Mouse (Mus musculus): Measurements from ENCODE around the gene Grb10. TPM values are rescaled to one million over a fixed set of nuclear protein-coding genes. Genes with fewer than 3 reads are reported as not detected.

Gene Grb10
- polyA plus RNA-seq, 1 experiment from 2014 or later, result 115 TPM

GRCm38 (mm10) chr11:12041379-12041778, 2.9 kb upstream of the Grb10 start:
- Histone ChIP-seq H3K4me1 (replicated peaks) (peaks cover 4% of the 10 kb centered on the region; the same call in 1 of the 2 replicates), H3K36me3 (no peaks in the 10 kb centered on the region), H3K27ac (no peak overlapping the region), H3K4me2 (no peak overlapping the region), H3K9ac (no peak overlapping the region), H3K4me3 (replicated peaks) (no peak overlapping the region), H3K9me3 (replicated peaks) (no peaks in the 10 kb centered on the region), H3K27me3 (peaks cover 87% of the 10 kb centered on the region)
- 57% methylated on average over 6 of the region's 6 CpGs for WGBS (ENCODE audit: insufficient replicate concordance)
- DNase-seq, result no peak
- no peak for ATAC-seq (ENCODE audit: low read depth)

- WGBS (ENCODE audit: insufficient replicate concordance), result 61% methylated on average over 4 of the region's 4 CpGs
- Histone ChIP-seq H3K27me3 (peaks cover 88% of the 10 kb centered on the region), H3K27ac (no peak overlapping the region)
These were observed 1.9 kb upstream of the Grb10 start for GRCm38 (mm10) chr11:12040391-12040790.

GRCm38 (mm10) chr11:12039748-12040147, 1.3 kb upstream of the Grb10 start:
- H3K27ac ChIP-seq, result no peak overlapping the region
- H3K36me3 ChIP-seq, result no peaks in the 10 kb centered on the region
- no peak for DNase-seq
- no peak overlapping the region for H3K4me3 ChIP-seq (replicated peaks)
- peaks cover 6% of the 10 kb centered on the region for H3K4me1 ChIP-seq (replicated peaks)
- no peak overlapping the region for H3K9ac ChIP-seq
- no peak overlapping the region for H3K4me2 ChIP-seq
- 45% methylated on average over 6 of the region's 6 CpGs for WGBS (ENCODE audit: insufficient replicate concordance)
- ATAC-seq (ENCODE audit: low read depth), result no peak
- H3K27me3 ChIP-seq, result peaks cover 91% of the 10 kb centered on the region
- no peaks in the 10 kb centered on the region for H3K9me3 ChIP-seq (replicated peaks)

More at GRCm38 (mm10) chr11:12040391-12040790, 1.9 kb upstream of the Grb10 start:
- Histone ChIP-seq H3K9ac (no peak overlapping the region), H3K36me3 (no peaks in the 10 kb centered on the region), H3K4me1 (replicated peaks) (peaks cover 4% of the 10 kb centered on the region; the same call in 1 of the 2 replicates), H3K9me3 (replicated peaks) (no peaks in the 10 kb centered on the region), H3K4me2 (no peak overlapping the region), H3K4me3 (replicated peaks) (no peak overlapping the region)
- ATAC-seq (ENCODE audit: low read depth) (no peak), DNase-seq (no peak)

GRCm38 (mm10) chr11:12039098-12039497, 615 bp upstream of the Grb10 start:
- no peak overlapping the region for H3K27ac ChIP-seq
- H3K36me3 ChIP-seq, result no peaks in the 10 kb centered on the region
- no peak overlapping the region for H3K9ac ChIP-seq
- H3K27me3 ChIP-seq, result peaks cover 92% of the 10 kb centered on the region
- H3K4me2 ChIP-seq, result no peak overlapping the region
- DNase-seq, result no peak
- H3K4me3 ChIP-seq (replicated peaks), result no peak overlapping the region
- WGBS (ENCODE audit: insufficient replicate concordance), result 26% methylated on average over 3 of the region's 3 CpGs
- no peak for ATAC-seq (ENCODE audit: low read depth)
- peaks cover 12% of the 10 kb centered on the region for H3K4me1 ChIP-seq (replicated peaks)
- H3K9me3 ChIP-seq (replicated peaks), result no peaks in the 10 kb centered on the region

- no peaks in the 10 kb centered on the region for H3K36me3 ChIP-seq
- H3K4me2 ChIP-seq, result peak overlapping the region; percentile 81
- DNase-seq, result no peak
- 9% methylated on average over 48 of the region's 48 CpGs for WGBS (ENCODE audit: insufficient replicate concordance)
- ATAC-seq (ENCODE audit: low read depth), result no peak
- H3K9ac ChIP-seq, result peak overlapping the region; percentile 65
- no peaks in the 10 kb centered on the region for H3K9me3 ChIP-seq (replicated peaks)
- H3K4me1 ChIP-seq (replicated peaks), result peaks cover 16% of the 10 kb centered on the region
- peaks cover 95% of the 10 kb centered on the region for H3K27me3 ChIP-seq
- H3K27ac ChIP-seq, result peak overlapping the region; percentile 47
- peak overlapping the region; percentile 74 for H3K4me3 ChIP-seq (replicated peaks)
These were observed 604 bp downstream of the Grb10 start for GRCm38 (mm10) chr11:12037689-12038469.

- WGBS (ENCODE audit: insufficient replicate concordance), result 2% methylated on average over 67 of the region's 93 CpGs
- peak overlapping the region; percentile 81 for H3K4me2 ChIP-seq
These were observed 1.3 kb downstream of the Grb10 start for GRCm38 (mm10) chr11:12037075-12037686.

GRCm38 (mm10) chr11:12035916-12036910, 2.3 kb downstream of the Grb10 start:
- Histone ChIP-seq H3K9me3 (replicated peaks) (no peaks in the 10 kb centered on the region), H3K27me3 (peaks cover 92% of the 10 kb centered on the region), H3K9ac (peak overlapping the region; percentile 84), H3K4me3 (replicated peaks) (peak overlapping the region; percentile 74), H3K4me1 (replicated peaks) (peaks cover 28% of the 10 kb centered on the region), H3K4me2 (peak overlapping the region; percentile 81), H3K36me3 (no peaks in the 10 kb centered on the region), H3K27ac (peak overlapping the region; percentile 81)
- peak; percentile 57 for ATAC-seq (ENCODE audit: low read depth)
- 4% methylated on average over 41 of the region's 65 CpGs for WGBS (ENCODE audit: insufficient replicate concordance)
- peak; percentile 33 for DNase-seq

More at GRCm38 (mm10) chr11:12037075-12037686, 1.3 kb downstream of the Grb10 start:
- peak overlapping the region; percentile 81 for H3K27ac ChIP-seq
- peak overlapping the region; percentile 74 for H3K4me3 ChIP-seq (replicated peaks)
- DNase-seq (peak; percentile 33), ATAC-seq (ENCODE audit: low read depth) (peak; percentile 78)
- H3K27me3 ChIP-seq, result peaks cover 94% of the 10 kb centered on the region
- no peaks in the 10 kb centered on the region for H3K36me3 ChIP-seq
- peak overlapping the region; percentile 84 for H3K9ac ChIP-seq
- H3K9me3 ChIP-seq (replicated peaks), result no peaks in the 10 kb centered on the region
- peaks cover 21% of the 10 kb centered on the region for H3K4me1 ChIP-seq (replicated peaks)

- ATAC-seq (ENCODE audit: low read depth), result no peak
- Histone ChIP-seq H3K9me3 (replicated peaks) (no peaks in the 10 kb centered on the region), H3K36me3 (no peaks in the 10 kb centered on the region), H3K4me2 (peak overlapping the region; percentile 81), H3K27ac (peak overlapping the region; percentile 34; the same call in 1 of the 2 replicates), H3K4me3 (replicated peaks) (peak overlapping the region; percentile 74), H3K4me1 (replicated peaks) (peaks cover 28% of the 10 kb centered on the region), H3K27me3 (peaks cover 87% of the 10 kb centered on the region), H3K9ac (peak overlapping the region; percentile 84)
- DNase-seq, result no peak
- 22% methylated on average over 12 of the region's 12 CpGs for WGBS (ENCODE audit: insufficient replicate concordance)
These were observed 3.2 kb downstream of the Grb10 start for GRCm38 (mm10) chr11:12035324-12035723.

GRCm38 (mm10) chr11:12034781-12035180, 3.7 kb downstream of the Grb10 start:
- Histone ChIP-seq H3K4me2 (peak overlapping the region; percentile 81), H3K4me3 (replicated peaks) (peak overlapping the region; percentile 74), H3K9me3 (replicated peaks) (no peaks in the 10 kb centered on the region), H3K36me3 (no peaks in the 10 kb centered on the region), H3K4me1 (replicated peaks) (peaks cover 28% of the 10 kb centered on the region), H3K9ac (peak overlapping the region; percentile 84), H3K27me3 (peaks cover 82% of the 10 kb centered on the region), H3K27ac (peak overlapping the region; percentile 27; the same call in 1 of the 2 replicates)
- no peak for DNase-seq
- no peak for ATAC-seq (ENCODE audit: low read depth)
- 64% methylated on average over 4 of the region's 4 CpGs for WGBS (ENCODE audit: insufficient replicate concordance)

- peak overlapping the region; percentile 81 for H3K4me2 ChIP-seq
- peak overlapping the region; percentile 74 for H3K4me3 ChIP-seq (replicated peaks)
- H3K9me3 ChIP-seq (replicated peaks), result no peaks in the 10 kb centered on the region
- ATAC-seq (ENCODE audit: low read depth) (no peak), DNase-seq (no peak)
- no peak overlapping the region for H3K27ac ChIP-seq
- H3K36me3 ChIP-seq, result 0 out of 2 replicates have a peak, but pooled peaks cover 2% of the 10 kb centered on the region
- H3K4me1 ChIP-seq (replicated peaks), result peaks cover 28% of the 10 kb centered on the region
- H3K9ac ChIP-seq, result peak overlapping the region; percentile 84
- H3K27me3 ChIP-seq, result peaks cover 82% of the 10 kb centered on the region
- 57% methylated on average over 5 of the region's 5 CpGs for whole genome bisulfite sequencing (ENCODE audit: insufficient replicate concordance)
These were observed 4.1 kb downstream of the Grb10 start for GRCm38 (mm10) chr11:12034371-12034770.

All from liver, embryonic 13.5 days (tissue).